Mouse (Mus musculus) gastrocnemius, postnatal 10 days (tissue): ENCODE data around the gene Lrfn3. TPM values are rescaled to one million over a fixed set of nuclear protein-coding genes. Genes with fewer than 3 reads are reported as not detected.

ENCODE experiments used
- DNase-seq: peaks from one replicate; pipeline ENCODE4 v3.0.0; 2021; ENCODE audit warnings: mixed read lengths
- total RNA-seq, 2 experiments: library from RNA; stranded (reverse); gene quantifications; 2 replicates each; pipeline ENCODE4 v1.2.3; 2021

The Lrfn3 gene
- total RNA-seq, 2 experiments from 2014 or later, result 1.6 to 3.1 TPM

GRCm38 (mm10) chr7:30346635-30347379 is 15.8 kb downstream of the Lrfn3 start:
- DNase-seq, result peak; percentile 75

- DNase-seq, result no peak
Measured at GRCm38 (mm10) chr7:30339432-30340109, 23.0 kb downstream of the Lrfn3 start.

GRCm38 (mm10) chr7:30336384-30336783 is 26.2 kb downstream of the Lrfn3 start:
- peak; percentile 88 for DNase-seq

GRCm38 (mm10) chr7:30335688-30336087 is 26.9 kb downstream of the Lrfn3 start:
- no peak for DNase-seq

- DNase-seq, result no peak
Measured at GRCm38 (mm10) chr7:30334563-30334962, 28.0 kb downstream of the Lrfn3 start.

- no peak for DNase-seq
Measured at GRCm38 (mm10) chr7:30333436-30333835, 29.1 kb downstream of the Lrfn3 start.

GRCm38 (mm10) chr7:30332622-30333259 is 29.8 kb downstream of the Lrfn3 start:
- DNase-seq, result no peak

- DNase-seq, result peak; percentile 59
Measured at GRCm38 (mm10) chr7:30331887-30332286, 30.7 kb downstream of the Lrfn3 start.

- DNase-seq, result no peak
Measured at GRCm38 (mm10) chr7:30328379-30328778, 34.2 kb downstream of the Lrfn3 start.

- DNase-seq, result no peak
Measured at GRCm38 (mm10) chr7:30327140-30327539, 35.4 kb downstream of the Lrfn3 start.

GRCm38 (mm10) chr7:30326427-30326826 is 36.1 kb downstream of the Lrfn3 start:
- no peak for DNase-seq

GRCm38 (mm10) chr7:30325364-30325763 is 37.2 kb downstream of the Lrfn3 start:
- peak; percentile 49 for DNase-seq

- no peak for DNase-seq
Measured at GRCm38 (mm10) chr7:30324300-30324944, 38.1 kb downstream of the Lrfn3 start.

GRCm38 (mm10) chr7:30323795-30324194 is 38.8 kb downstream of the Lrfn3 start, which contains the start of gene Sdhaf1:
TSS of gene Sdhaf1 (minus strand) at chr7:30323895.
- no peak for DNase-seq

GRCm38 (mm10) chr7:30322865-30323264 is 39.7 kb downstream of the Lrfn3 start:
- DNase-seq, result no peak

GRCm38 (mm10) chr7:30322285-30322667 is 40.3 kb downstream of the Lrfn3 start:
- peak; percentile 97 for DNase-seq

GRCm38 (mm10) chr7:30321539-30322284 is 40.9 kb downstream of the Lrfn3 start, which contains the start of gene E130208F15Rik:
TSS of gene E130208F15Rik (plus strand) at chr7:30321740.
- DNase-seq, result peak; percentile 49

GRCm38 (mm10) chr7:30320946-30321345 is 41.6 kb downstream of the Lrfn3 start:
- DNase-seq, result no peak

GRCm38 (mm10) chr7:30318142-30318541 is 44.4 kb downstream of the Lrfn3 start:
- no peak for DNase-seq

GRCm38 (mm10) chr7:30315559-30316529 is 46.7 kb downstream of the Lrfn3 start:
- DNase-seq, result no peak
